Mouse (Mus musculus) cerebellum, adult 2 months (tissue): ENCODE results near the gene U2af2.

ENCODE experiments used
- CTCF ChIP-seq: fragments of 200-500 bp; IDR thresholded peaks from 2 replicates; pipeline ENCODE4 v1.5.1; 2011; ENCODE audit warnings: low read depth, mild to moderate bottlenecking, control low read depth, low read length, moderate library complexity, borderline replicate concordance; ENCODE audit not compliant: insufficient read depth
- POLR2A ChIP-seq: fragments of 200-500 bp; IDR thresholded peaks from 2 replicates; pipeline ENCODE4 v1.6.1; 2011; ENCODE audit warnings: low read length, control low read depth, borderline replicate concordance; ENCODE audit not compliant: insufficient read depth

DNA sequence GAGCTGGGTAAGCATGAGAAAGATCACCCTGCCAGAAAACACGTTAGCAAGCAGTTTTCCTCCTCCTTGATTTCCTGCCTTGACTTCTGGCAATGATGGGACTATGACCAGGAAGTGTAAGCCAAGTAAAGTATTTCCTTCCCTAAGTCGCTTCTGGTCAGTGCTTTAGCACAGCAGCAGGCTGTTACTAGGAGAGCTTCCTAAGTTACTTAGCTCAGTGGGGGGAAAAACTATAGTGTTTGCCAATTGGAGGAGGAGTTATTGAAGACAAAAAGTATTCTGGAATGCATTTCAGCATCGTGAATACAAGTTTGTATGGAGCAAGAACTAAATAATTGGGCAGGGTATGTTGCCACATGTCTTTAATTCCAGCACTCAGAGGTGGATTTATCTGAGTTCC lies 50.8 kb downstream of the U2af2 start:
- TF ChIP-seq CTCF (no peak), POLR2A (no peak)
